Mouse (Mus musculus) CH12.LX (cell line): Measurements from ENCODE around the gene Slc25a44. TPM values are rescaled to one million over a fixed set of nuclear protein-coding genes. Genes with fewer than 3 reads are reported as not detected.

ENCODE experiments used
- DNase-seq: peaks from one replicate; pipeline ENCODE4 v3.0.0-alpha.2; 2013; ENCODE audit errors: extremely low read depth
- H3K27ac ChIP-seq: 2 replicates; pipeline ENCODE4 v1.5.1; 2012; ENCODE audit warnings: low read depth, mild to moderate bottlenecking, control low read depth, moderate library complexity; ENCODE audit not compliant: insufficient read depth
- H3K27me3 ChIP-seq: replicated peaks from 2 replicates; pipeline ENCODE3; 2012; ENCODE audit warnings: inconsistent platforms
- H3K36me3 ChIP-seq, 2 experiments: replicated peaks in 1 of 2; 2 replicates each; pipeline versions ENCODE3 to v1.6.1; 2012; ENCODE audit warnings: inconsistent platforms in 1 of 2, low read length in 1 of 2, mild to moderate bottlenecking in 1 of 2, mixed read lengths in 1 of 2, moderate library complexity in 1 of 2; ENCODE audit not compliant: control insufficient read depth in 1 of 2, insufficient read depth in 1 of 2
- H3K4me1 ChIP-seq, 2 experiments: 2 replicates each; pipeline ENCODE4 v1.6.1; 2012; ENCODE audit warnings: inconsistent platforms in 1 of 2, moderate library complexity in 1 of 2; ENCODE audit not compliant: insufficient read depth in 2 of 2, control insufficient read depth in 1 of 2
- H3K4me2 ChIP-seq: 2 replicates; pipeline ENCODE4 v1.6.1; 2012; ENCODE audit warnings: low read depth, mild to moderate bottlenecking, control low read depth; ENCODE audit not compliant: poor library complexity, insufficient read depth, severe bottlenecking
- H3K4me3 ChIP-seq, 3 experiments: fragments of 150-350 bp in 1 of 3; sonication (generic) in 1 of 3; replicated peaks in 1 of 3; 2 replicates each; pipeline versions ENCODE3 to v1.5.1; 2011 to 2012; ENCODE audit warnings: low read depth in 2 of 3, low read length in 2 of 3, mild to moderate bottlenecking in 2 of 3, moderate library complexity in 2 of 3, control low read depth in 1 of 3, improper control_type of control experiment in 1 of 3, inconsistent platforms in 1 of 3, mixed read lengths in 1 of 3; ENCODE audit not compliant: poor library complexity in 1 of 3
- H3K79me2 ChIP-seq: replicated peaks from 2 replicates; pipeline ENCODE4 v1.6.1; 2012; ENCODE audit warnings: mild to moderate bottlenecking, moderate library complexity; ENCODE audit not compliant: control insufficient read depth, poor library complexity, insufficient read depth, severe bottlenecking; ENCODE audit errors: extremely low read depth
- H3K9ac ChIP-seq: 2 replicates; pipeline ENCODE4 v1.6.1; 2012; ENCODE audit warnings: low read depth, mild to moderate bottlenecking, control low read depth, moderate library complexity; ENCODE audit not compliant: insufficient read depth
- H3K9me3 ChIP-seq: replicated peaks from 2 replicates; pipeline ENCODE3; 2012; ENCODE audit warnings: low read length, inconsistent platforms, mixed read lengths
- CHD1 ChIP-seq: IDR thresholded peaks from 2 replicates; pipeline ENCODE4 v1.6.1; 2012; ENCODE audit warnings: low read depth, low read length, improper control_type of control experiment, inconsistent platforms
- CHD2 ChIP-seq: IDR thresholded peaks from 2 replicates; pipeline ENCODE4 v1.6.1; 2011; ENCODE audit warnings: low read length, improper control_type of control experiment
- ELF1 ChIP-seq: IDR thresholded peaks from 2 replicates; pipeline ENCODE4 v1.6.1; 2014; ENCODE audit warnings: low read depth, mild to moderate bottlenecking, inconsistent platforms, low read length, improper control_type of control experiment
- EP300 ChIP-seq: IDR thresholded peaks from 2 replicates; pipeline ENCODE4 v1.6.1; 2011; ENCODE audit warnings: low read length, improper control_type of control experiment
- ETS1 ChIP-seq: conservative IDR thresholded peaks from 2 replicates; pipeline ENCODE4 v1.6.1; 2012; ENCODE audit warnings: low read depth, mild to moderate bottlenecking, inconsistent platforms, low read length, improper control_type of control experiment, moderate library complexity
- HCFC1 ChIP-seq: IDR thresholded peaks from 2 replicates; pipeline ENCODE4 v1.6.1; 2012; ENCODE audit warnings: low read depth, mild to moderate bottlenecking, inconsistent platforms, low read length, improper control_type of control experiment
- IRF4 ChIP-seq: IDR thresholded peaks from 2 replicates; pipeline ENCODE4 v1.6.1; 2014; ENCODE audit warnings: low read depth, mild to moderate bottlenecking, inconsistent platforms, low read length, improper control_type of control experiment
- JUND ChIP-seq: conservative IDR thresholded peaks from 2 replicates; pipeline ENCODE4 v1.6.1; 2011; ENCODE audit warnings: low read depth, low read length, improper control_type of control experiment
- MAX ChIP-seq: IDR thresholded peaks from 2 replicates; pipeline ENCODE4 v1.6.1; 2011; ENCODE audit warnings: low read length, improper control_type of control experiment
- MAZ ChIP-seq: IDR thresholded peaks from 2 replicates; pipeline ENCODE4 v1.6.1; 2012; ENCODE audit warnings: low read depth, mild to moderate bottlenecking, inconsistent platforms, low read length, improper control_type of control experiment, moderate library complexity
- MEF2A ChIP-seq: IDR thresholded peaks from 2 replicates; pipeline ENCODE4 v1.6.1; 2014; ENCODE audit warnings: low read depth, mild to moderate bottlenecking, inconsistent platforms, low read length, improper control_type of control experiment, borderline replicate concordance
- MYC ChIP-seq: IDR thresholded peaks from 2 replicates; pipeline ENCODE4 v1.6.1; 2011; ENCODE audit warnings: low read depth, mild to moderate bottlenecking, improper control_type of control experiment, low read length
- NELFE ChIP-seq: IDR thresholded peaks from 2 replicates; pipeline ENCODE4 v1.6.1; 2011; ENCODE audit warnings: low read depth, low read length, improper control_type of control experiment
- NRF1 ChIP-seq: IDR thresholded peaks from 2 replicates; pipeline ENCODE4 v1.6.1; 2014; ENCODE audit warnings: low read depth, mild to moderate bottlenecking, inconsistent platforms, low read length, improper control_type of control experiment, moderate library complexity
- RCOR1 ChIP-seq: conservative IDR thresholded peaks from 2 replicates; pipeline ENCODE4 v1.6.1; 2012; ENCODE audit warnings: low read depth, mild to moderate bottlenecking, inconsistent platforms, low read length, improper control_type of control experiment
- SIN3A ChIP-seq: IDR thresholded peaks from 2 replicates; pipeline ENCODE4 v1.6.1; 2012; ENCODE audit warnings: low read length, improper control_type of control experiment, inconsistent platforms
- TBP ChIP-seq: conservative IDR thresholded peaks from 2 replicates; pipeline ENCODE4 v1.6.1; 2011; ENCODE audit warnings: low read depth, low read length, improper control_type of control experiment
- UBTF ChIP-seq: IDR thresholded peaks from 2 replicates; pipeline ENCODE4 v1.6.1; 2012; ENCODE audit warnings: low read depth, mild to moderate bottlenecking, inconsistent platforms, low read length, improper control_type of control experiment, moderate library complexity
- ZKSCAN1 ChIP-seq: IDR thresholded peaks from 2 replicates; pipeline ENCODE4 v1.6.1; 2012; ENCODE audit warnings: low read depth, inconsistent platforms, low read length, improper control_type of control experiment, borderline replicate concordance
- ZMIZ1 ChIP-seq: IDR thresholded peaks from 2 replicates; pipeline ENCODE4 v1.6.1; 2012; ENCODE audit warnings: low read depth, mild to moderate bottlenecking, inconsistent platforms, low read length, improper control_type of control experiment
- ZNF384 ChIP-seq: IDR thresholded peaks from 2 replicates; pipeline ENCODE4 v1.6.1; 2012; ENCODE audit warnings: low read depth, low read length, improper control_type of control experiment, inconsistent platforms
- dilution Hi-C: fragments of 300-500 bp; cut with MboI; formaldehyde crosslinking; loops from 2 replicates; pipeline ENCODE4 v1.14.3; 2020; ENCODE audit warnings: low sequenced_read_pairs; ENCODE audit not compliant: extremely low pct_unique_long_range_greater_than_20kb, extremely low pct_ligation_motif_present
- in situ Hi-C: fragments of 300-500 bp; cut with MboI; formaldehyde crosslinking; loops from 3 replicates; pipeline ENCODE4 v1.14.3; 2019; ENCODE audit warnings: low sequenced_read_pairs, low pct_ligation_motif_present, low pct_unique_long_range_greater_than_20kb, mixed read lengths
- polyA plus RNA-seq: library from polyadenylated mRNA; unstranded; fragments of >175 nt; gene quantifications from 2 replicates; pipeline ENCODE4 v1.2.1, GENCODE M21; 2012; ENCODE audit warnings: low read depth; ENCODE audit not compliant: insufficient read length
- total RNA-seq, 2 experiments: library from RNA; depleted of rRNA; stranded (reverse); fragments of 300-350 nt in 1 of 2; fragments of >200 nt in 1 of 2; gene quantifications; 2 replicates each; pipeline ENCODE4 v1.2.3; 2012 to 2014

Slc25a44 gene
- total and polyA plus RNA-seq, 3 experiments: 8.9 to 17.5 (median 13.2) TPM

GRCm38 (mm10) chr3:88422020-88422720 lies 2.8 kb downstream of the Slc25a44 start:
- dilution Hi-C loops: no loop called here
- in situ Hi-C loops: no loop called here
- H3K4me2 ChIP-seq: no peak overlapping the region
- H3K9me3 ChIP-seq: no peaks in the 10 kb centered on the region
- no peak overlapping the region for H3K4me3 ChIP-seq
- H3K27me3 ChIP-seq: no peaks in the 10 kb centered on the region
- H3K27ac ChIP-seq: no peak overlapping the region
- peaks cover 5 to 32% of the 10 kb centered on the region in 2 experiments; a peak in 3 of 4 replicates for H3K4me1 ChIP-seq
- DNase-seq: no peak
- H3K9ac ChIP-seq: no peak overlapping the region
- no peak for TF ChIP-seq UBTF
- peaks cover 16% of the 10 kb centered on the region for H3K79me2 ChIP-seq
- peaks cover 35 to 53% of the 10 kb centered on the region in 2 experiments for H3K36me3 ChIP-seq

- Histone ChIP-seq H3K9ac (no peak overlapping the region), H3K4me2 (no peak overlapping the region), H3K4me3 (no peak overlapping the region), H3K27ac (no peak overlapping the region), H3K36me3 (peaks cover 46 to 66% of the 10 kb centered on the region in 2 experiments), H3K9me3 (no peaks in the 10 kb centered on the region), H3K27me3 (no peaks in the 10 kb centered on the region), H3K79me2 (peaks cover 16% of the 10 kb centered on the region), H3K4me1 (peaks cover 5 to 29% of the 10 kb centered on the region in 2 experiments; a peak in 3 of 4 replicates)
- no peak for TF ChIP-seq TBP
- no peak for TF ChIP-seq ZMIZ1
- TF ChIP-seq ZKSCAN1: no peak
- TF ChIP-seq EP300: no peak
- TF ChIP-seq RCOR1: no peak
- TF ChIP-seq SIN3A: no peak
- no peak for TF ChIP-seq CHD1
- no peak for TF ChIP-seq ELF1
- TF ChIP-seq CHD2: no peak
- TF ChIP-seq JUND: no peak
- TF ChIP-seq NELFE: no peak
- TF ChIP-seq ETS1: no peak
- no peak for TF ChIP-seq MEF2A
- no peak for TF ChIP-seq IRF4
- TF ChIP-seq MYC: no peak
- TF ChIP-seq ZNF384: no peak
- TF ChIP-seq HCFC1: no peak
- no peak for TF ChIP-seq MAZ
- TF ChIP-seq NRF1: no peak
- no peak for TF ChIP-seq MAX
- dilution Hi-C loops (no loop called here), in situ Hi-C loops (no loop called here)
- DNase-seq: no peak
These were observed 4.2 kb downstream of the Slc25a44 start for GRCm38 (mm10) chr3:88420771-88421170.
